Mouse (Mus musculus): Measurements from ENCODE around the gene Scrn2. TPM values are rescaled to one million over a fixed set of nuclear protein-coding genes. Genes with fewer than 3 reads are reported as not detected.

Scrn2 gene
- polyA plus RNA-seq, 1 experiment from 2014 or later, result 15.4 TPM

GRCm38 (mm10) chr11:97063274-97063920 lies 33.7 kb downstream of the Scrn2 start:
- H3K36me3 ChIP-seq (ENCODE audit: control insufficient read depth, insufficient read depth, low read length), result peaks cover 45% of the 10 kb centered on the region
- ATAC-seq, result peak; percentile 63; the same call in 1 of the 2 replicates
- H3K4me2 ChIP-seq (ENCODE audit: low read length), result no peak overlapping the region
- WGBS, result 5% methylated on average over 9 of the region's 9 CpGs
- H3K9me3 ChIP-seq (replicated peaks; ENCODE audit: control insufficient read depth, low read length), result no peaks in the 10 kb centered on the region
- peak overlapping the region; percentile 55 for H3K27ac ChIP-seq (ENCODE audit: low read depth, low read length)
- H3K4me3 ChIP-seq (ENCODE audit: low read depth, low read length), result no peak overlapping the region
- peak; percentile 72 for DNase-seq (ENCODE audit: low spot score)
- no peaks in the 10 kb centered on the region for H3K27me3 ChIP-seq (replicated peaks; ENCODE audit: control insufficient read depth, insufficient read depth, low read length)
- peak overlapping the region; percentile 35; the same call in 1 of the 2 replicates for H3K9ac ChIP-seq (ENCODE audit: low read length)
- H3K4me1 ChIP-seq (ENCODE audit: control insufficient read depth, insufficient read depth, low read length), result no peaks in the 10 kb centered on the region

- Histone ChIP-seq H3K9ac (ENCODE audit: low read length) (no peak overlapping the region), H3K4me1 (ENCODE audit: control insufficient read depth, insufficient read depth, low read length) (no peaks in the 10 kb centered on the region), H3K36me3 (ENCODE audit: control insufficient read depth, insufficient read depth, low read length) (peaks cover 48% of the 10 kb centered on the region), H3K4me3 (ENCODE audit: low read depth, low read length) (no peak overlapping the region), H3K4me2 (ENCODE audit: low read length) (no peak overlapping the region), H3K27ac (ENCODE audit: low read depth, low read length) (peak overlapping the region; percentile 55), H3K9me3 (replicated peaks; ENCODE audit: control insufficient read depth, low read length) (no peaks in the 10 kb centered on the region), H3K27me3 (replicated peaks; ENCODE audit: control insufficient read depth, insufficient read depth, low read length) (no peaks in the 10 kb centered on the region)
- DNase-seq (ENCODE audit: low spot score) (no peak), ATAC-seq (no peak)
- WGBS, result 87% methylated on average over 3 of the region's 3 CpGs
Observed at GRCm38 (mm10) chr11:97063921-97064295, 34.2 kb downstream of the Scrn2 start.

GRCm38 (mm10) chr11:97065538-97066295 lies 36.0 kb downstream of the Scrn2 start:
- H3K36me3 ChIP-seq (ENCODE audit: control insufficient read depth, insufficient read depth, low read length), result peaks cover 32% of the 10 kb centered on the region
- 84% methylated on average over 12 of the region's 12 CpGs for WGBS

GRCm38 (mm10) chr11:97066656-97067360 lies 37.1 kb downstream of the Scrn2 start:
- ATAC-seq (no peak), DNase-seq (ENCODE audit: low spot score) (no peak)
- 48% methylated on average over 22 of the region's 22 CpGs for WGBS
- H3K4me2 ChIP-seq (ENCODE audit: low read length), result no peak overlapping the region
- H3K27me3 ChIP-seq (replicated peaks; ENCODE audit: control insufficient read depth, insufficient read depth, low read length), result no peaks in the 10 kb centered on the region
- H3K36me3 ChIP-seq (ENCODE audit: control insufficient read depth, insufficient read depth, low read length), result peaks cover 22% of the 10 kb centered on the region
- H3K4me1 ChIP-seq (ENCODE audit: control insufficient read depth, insufficient read depth, low read length), result no peaks in the 10 kb centered on the region
- no peak overlapping the region for H3K27ac ChIP-seq (ENCODE audit: low read depth, low read length)
- H3K9me3 ChIP-seq (replicated peaks; ENCODE audit: control insufficient read depth, low read length), result no peaks in the 10 kb centered on the region
- no peak overlapping the region for H3K9ac ChIP-seq (ENCODE audit: low read length)
- no peak overlapping the region for H3K4me3 ChIP-seq (ENCODE audit: low read depth, low read length)

More at GRCm38 (mm10) chr11:97065538-97066295, 36.0 kb downstream of the Scrn2 start:
- H3K27me3 ChIP-seq (replicated peaks; ENCODE audit: control insufficient read depth, insufficient read depth, low read length), result no peaks in the 10 kb centered on the region
- no peak for ATAC-seq
- H3K9ac ChIP-seq (ENCODE audit: low read length), result no peak overlapping the region
- no peak overlapping the region for H3K4me2 ChIP-seq (ENCODE audit: low read length)
- no peaks in the 10 kb centered on the region for H3K9me3 ChIP-seq (replicated peaks; ENCODE audit: control insufficient read depth, low read length)
- DNase-seq (ENCODE audit: low spot score), result no peak
- H3K27ac ChIP-seq (ENCODE audit: low read depth, low read length), result no peak overlapping the region
- no peak overlapping the region for H3K4me3 ChIP-seq (ENCODE audit: low read depth, low read length)
- no peaks in the 10 kb centered on the region for H3K4me1 ChIP-seq (ENCODE audit: control insufficient read depth, insufficient read depth, low read length)

GRCm38 (mm10) chr11:97069333-97069732 lies 39.6 kb downstream of the Scrn2 start:
- no peak overlapping the region for H3K4me2 ChIP-seq (ENCODE audit: low read length)
- H3K9me3 ChIP-seq (replicated peaks; ENCODE audit: control insufficient read depth, low read length), result no peaks in the 10 kb centered on the region
- DNase-seq (ENCODE audit: low spot score) (no peak), ATAC-seq (no peak)
- whole genome bisulfite sequencing, result 64% methylated on average over 1 of the region's 1 CpGs
- no peaks in the 10 kb centered on the region for H3K4me1 ChIP-seq (ENCODE audit: control insufficient read depth, insufficient read depth, low read length)
- no peak overlapping the region for H3K9ac ChIP-seq (ENCODE audit: low read length)
- no peaks in the 10 kb centered on the region for H3K27me3 ChIP-seq (replicated peaks; ENCODE audit: control insufficient read depth, insufficient read depth, low read length)
- no peak overlapping the region for H3K27ac ChIP-seq (ENCODE audit: low read depth, low read length)
- H3K4me3 ChIP-seq (ENCODE audit: low read depth, low read length), result no peak overlapping the region
- peaks cover 22% of the 10 kb centered on the region for H3K36me3 ChIP-seq (ENCODE audit: control insufficient read depth, insufficient read depth, low read length)

- peaks cover 22% of the 10 kb centered on the region for H3K36me3 ChIP-seq (ENCODE audit: control insufficient read depth, insufficient read depth, low read length)
- DNase-seq (ENCODE audit: low spot score) (no peak), ATAC-seq (no peak)
- no peak overlapping the region for H3K9ac ChIP-seq (ENCODE audit: low read length)
- no peaks in the 10 kb centered on the region for H3K4me1 ChIP-seq (ENCODE audit: control insufficient read depth, insufficient read depth, low read length)
- WGBS, result 91% methylated on average over 2 of the region's 2 CpGs
- H3K9me3 ChIP-seq (replicated peaks; ENCODE audit: control insufficient read depth, low read length), result no peaks in the 10 kb centered on the region
- H3K4me3 ChIP-seq (ENCODE audit: low read depth, low read length), result no peak overlapping the region
- H3K27ac ChIP-seq (ENCODE audit: low read depth, low read length), result no peak overlapping the region
- no peak overlapping the region for H3K4me2 ChIP-seq (ENCODE audit: low read length)
- no peaks in the 10 kb centered on the region for H3K27me3 ChIP-seq (replicated peaks; ENCODE audit: control insufficient read depth, insufficient read depth, low read length)
Observed at GRCm38 (mm10) chr11:97069770-97070169, 40.0 kb downstream of the Scrn2 start.

GRCm38 (mm10) chr11:97071129-97071528 lies 41.4 kb downstream of the Scrn2 start:
- DNase-seq (ENCODE audit: low spot score) (no peak), ATAC-seq (no peak)
- Histone ChIP-seq H3K27ac (ENCODE audit: low read depth, low read length) (no peak overlapping the region), H3K4me3 (ENCODE audit: low read depth, low read length) (no peak overlapping the region), H3K4me1 (ENCODE audit: control insufficient read depth, insufficient read depth, low read length) (no peaks in the 10 kb centered on the region), H3K36me3 (ENCODE audit: control insufficient read depth, insufficient read depth, low read length) (peaks cover 17% of the 10 kb centered on the region), H3K9me3 (replicated peaks; ENCODE audit: control insufficient read depth, low read length) (no peaks in the 10 kb centered on the region), H3K4me2 (ENCODE audit: low read length) (no peak overlapping the region), H3K27me3 (replicated peaks; ENCODE audit: control insufficient read depth, insufficient read depth, low read length) (no peaks in the 10 kb centered on the region), H3K9ac (ENCODE audit: low read length) (no peak overlapping the region)
- WGBS, result 83% methylated on average over 1 of the region's 1 CpGs

- peaks cover 10% of the 10 kb centered on the region for H3K36me3 ChIP-seq (ENCODE audit: control insufficient read depth, insufficient read depth, low read length)
- H3K27me3 ChIP-seq (replicated peaks; ENCODE audit: control insufficient read depth, insufficient read depth, low read length), result no peaks in the 10 kb centered on the region
- DNase-seq (ENCODE audit: low spot score), result peak; percentile 81
- no peak overlapping the region for H3K4me3 ChIP-seq (ENCODE audit: low read depth, low read length)
- no peaks in the 10 kb centered on the region for H3K4me1 ChIP-seq (ENCODE audit: control insufficient read depth, insufficient read depth, low read length)
- H3K4me2 ChIP-seq (ENCODE audit: low read length), result no peak overlapping the region
- H3K9me3 ChIP-seq (replicated peaks; ENCODE audit: control insufficient read depth, low read length), result no peaks in the 10 kb centered on the region
- no peak overlapping the region for H3K9ac ChIP-seq (ENCODE audit: low read length)
- H3K27ac ChIP-seq (ENCODE audit: low read depth, low read length), result no peak overlapping the region
- ATAC-seq, result 0 out of 2 replicates have a peak, but pooled peaks have one; percentile 15
- 33% methylated on average over 3 of the region's 3 CpGs for WGBS
Observed at GRCm38 (mm10) chr11:97072533-97072932, 42.8 kb downstream of the Scrn2 start.
